Mouse (Mus musculus): ENCODE results near the gene Zfp618. TPM values are rescaled to one million over a fixed set of nuclear protein-coding genes. Genes with fewer than 3 reads are reported as not detected.

The Zfp618 gene
- polyA plus RNA-seq, 1 experiment, result 12.3 TPM

DNA sequence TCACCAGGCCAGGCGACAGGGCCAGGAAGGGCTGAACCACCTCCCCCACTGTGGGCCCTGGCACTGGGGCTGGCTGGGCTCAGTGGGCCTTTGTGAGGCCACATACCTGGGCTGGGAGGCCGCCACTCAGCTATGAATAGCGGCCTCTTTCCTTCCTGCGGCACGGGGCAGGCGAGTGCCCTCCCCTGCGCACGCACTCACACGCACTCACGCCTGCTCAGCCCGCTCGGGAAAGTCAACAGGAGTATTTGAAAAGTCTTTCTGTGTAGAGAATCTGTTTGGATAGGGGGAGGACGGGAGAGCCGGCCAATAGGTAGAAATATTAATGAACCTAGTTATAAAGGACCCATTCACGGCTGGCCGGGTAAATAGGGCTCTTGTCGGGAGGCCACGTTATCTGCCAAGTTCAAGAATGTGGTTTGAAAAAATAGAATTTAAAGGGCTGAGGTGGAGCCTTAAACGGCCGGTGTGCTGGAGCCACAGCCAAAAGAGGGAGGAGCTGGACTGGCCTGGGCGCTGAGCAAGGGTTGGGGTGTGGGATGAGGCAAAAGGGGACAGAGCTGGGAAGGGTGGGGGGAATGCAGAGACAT lies 221.0 kb downstream of the Zfp618 start:
- no peak overlapping the region for H3K27ac ChIP-seq (ENCODE audit: insufficient read depth, low read length)
- no peaks in the 10 kb centered on the region for H3K4me1 ChIP-seq (ENCODE audit: control insufficient read depth, insufficient read depth, low read length)
- TF ChIP-seq CTCF (IDR thresholded peaks at IDR 0.05; ENCODE audit: borderline replicate concordance, insufficient read depth, low read length) (no peak), POLR2A (IDR thresholded peaks at IDR 0.05; ENCODE audit: low read depth, low read length) (no peak)
- no peak overlapping the region for H3K4me3 ChIP-seq (ENCODE audit: insufficient read depth, low read length)

Other genes starting within 250 kb of the Zfp618 start
- gene Ambp, start 189.2 kb downstream of the Zfp618 start, polyA plus RNA-seq (2011; ENCODE audit: insufficient read length, low read depth, missing spikeins), result not detected in 2 replicates
- gene Kif12, start 206.6 kb downstream of the Zfp618 start, polyA plus RNA-seq (2011; ENCODE audit: insufficient read length, low read depth, missing spikeins), result not detected in 2 replicates
- gene Col27a1, start 248.4 kb downstream of the Zfp618 start, polyA plus RNA-seq (2011; ENCODE audit: insufficient read length, low read depth, missing spikeins), result 11.8 and 18.2 TPM in 2 replicates

Data from embryonic fibroblast, embryonic 13.5 days (primary cell).